Mouse (Mus musculus): ENCODE results near the gene D930020B18Rik.

D930020B18Rik gene

DNA sequence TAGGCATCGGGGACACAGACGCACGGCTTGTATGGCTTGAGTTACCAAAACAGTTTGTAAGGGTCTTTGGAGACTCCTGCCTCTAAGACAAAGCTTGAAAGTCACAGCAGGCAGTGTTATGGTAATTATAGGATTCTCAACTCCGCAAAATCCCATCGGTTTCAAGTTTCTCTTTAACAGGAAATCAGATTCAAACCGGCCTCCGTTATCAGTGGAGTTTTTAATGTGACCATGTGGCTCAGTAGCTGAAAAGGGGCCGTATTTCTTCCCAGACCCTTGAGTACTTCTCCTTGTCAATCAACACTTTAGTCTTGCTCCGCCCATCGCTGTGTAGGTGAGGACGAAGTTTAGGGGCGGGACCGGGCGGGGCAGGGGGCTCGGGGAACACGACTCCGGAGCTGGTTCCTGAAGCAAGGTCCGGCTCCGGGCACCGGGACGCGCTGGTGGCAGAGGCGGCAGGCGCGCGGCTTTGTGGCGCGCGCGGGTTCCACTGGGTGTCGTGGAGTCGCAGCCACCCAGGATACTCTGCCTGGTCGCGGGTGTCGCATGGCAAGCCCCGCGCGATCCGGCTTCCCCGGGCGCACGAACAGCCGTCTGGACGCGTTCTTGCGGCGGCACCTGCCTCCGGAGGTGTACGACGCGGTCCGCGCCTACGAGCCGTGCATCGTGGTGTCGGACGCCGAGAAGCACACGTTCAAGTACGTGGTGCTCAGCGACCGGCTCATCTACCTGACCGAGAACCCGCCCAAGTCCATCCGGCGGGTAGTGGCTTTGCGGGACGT is at the start of gene D930020B18Rik:
D930020B18Rik (plus strand) TSS at position 317 of the 782 bp plus-strand sequence.
- no peak for DNase-seq (ENCODE audit: low read depth, low spot score)

DNA sequence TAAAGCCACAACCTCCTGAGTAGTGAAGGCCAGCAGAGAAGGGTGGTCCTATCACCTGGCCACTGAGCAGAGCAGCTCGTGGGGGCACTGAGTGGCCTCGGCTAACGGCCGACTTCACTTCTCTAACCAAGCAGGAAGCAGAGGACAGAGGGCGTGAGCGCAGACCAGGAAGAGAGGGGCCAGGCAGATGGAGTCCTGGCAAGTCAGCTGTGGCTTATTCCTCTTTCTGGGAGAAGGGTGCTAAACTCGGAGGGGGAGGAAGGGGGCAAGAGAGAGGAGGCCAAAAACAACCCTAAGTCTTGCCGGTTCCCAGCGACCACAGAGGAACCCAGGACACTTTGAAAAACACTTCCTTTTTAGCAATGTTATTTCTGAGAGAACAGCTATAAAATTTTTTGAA is 44.8 kb upstream of the D930020B18Rik start:
- DNase-seq (ENCODE audit: low read depth, low spot score): peak; percentile 40

DNA sequence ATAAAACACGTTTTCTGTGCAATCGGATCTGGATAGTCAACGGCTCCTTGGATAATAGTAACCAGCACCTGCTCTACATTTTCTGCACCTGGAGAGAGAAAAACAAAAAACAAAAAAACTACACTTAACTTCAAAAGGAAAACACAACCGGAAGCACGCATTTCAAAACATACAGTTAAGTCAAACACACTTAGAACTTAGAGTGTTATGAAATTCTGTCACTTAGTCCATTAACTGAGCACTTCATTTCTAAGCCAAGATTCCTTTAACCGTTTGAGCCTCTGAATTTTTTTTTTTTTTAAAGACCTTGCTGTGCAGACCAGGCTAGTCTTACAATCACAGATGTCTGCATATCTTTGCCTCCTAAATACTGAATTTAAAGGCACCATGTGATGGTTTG is 40.1 kb upstream of the D930020B18Rik start:
- DNase-seq (ENCODE audit: low read depth, low spot score): no peak

DNA sequence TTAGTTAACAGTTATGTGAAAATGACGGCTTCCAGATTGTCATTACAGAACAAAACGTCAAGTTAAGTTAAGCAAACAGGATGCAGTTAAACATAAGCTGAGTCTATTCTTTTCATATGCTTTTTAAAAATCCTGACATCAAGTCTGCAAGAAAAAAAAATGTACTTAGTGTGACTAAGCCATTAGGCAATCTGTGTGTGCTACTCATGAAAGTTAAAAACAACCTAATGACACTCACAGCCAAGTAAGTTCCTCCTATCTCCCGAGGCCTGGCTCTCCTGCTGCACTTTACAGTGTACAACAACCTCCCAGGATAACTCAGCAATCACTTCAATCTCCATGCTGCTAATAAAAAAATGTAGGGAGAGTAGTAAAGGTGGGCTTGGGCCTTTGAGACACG is 37.8 kb upstream of the D930020B18Rik start:
- no peak for DNase-seq (ENCODE audit: low read depth, low spot score)

DNA sequence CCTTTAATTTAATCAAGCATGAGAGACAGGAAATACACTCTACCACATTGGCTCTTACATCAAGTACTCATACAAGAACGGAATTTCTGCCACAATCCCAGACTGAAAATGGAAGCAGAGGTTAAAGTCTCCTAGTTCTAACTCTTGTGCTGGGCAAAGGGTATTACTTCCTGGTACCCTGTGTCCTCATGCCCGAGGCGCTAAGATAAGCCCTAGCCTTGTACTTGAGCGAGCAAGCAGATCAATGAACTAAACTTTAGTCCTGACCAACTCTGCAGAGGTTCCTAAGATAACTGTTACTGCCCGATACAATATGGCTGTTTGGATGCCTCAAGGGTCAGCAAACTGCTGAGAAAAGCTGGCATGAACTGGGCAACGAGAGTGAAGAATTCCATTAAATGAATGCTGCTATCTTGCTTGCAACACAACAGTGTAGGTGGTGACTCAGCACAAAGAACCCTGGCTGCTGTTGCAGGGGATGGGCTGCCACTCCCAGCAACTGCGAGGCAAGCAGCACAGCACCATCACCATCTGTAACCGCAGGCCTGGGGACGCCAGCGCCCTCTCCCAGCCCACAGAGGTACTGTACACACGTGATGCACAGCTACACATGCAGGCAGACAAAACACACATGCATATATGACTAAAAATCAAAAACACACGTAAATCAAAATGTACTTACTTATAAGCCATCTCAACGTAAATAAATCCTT is 36.6 kb upstream of the D930020B18Rik start:
- DNase-seq (ENCODE audit: low read depth, low spot score): no peak

DNA sequence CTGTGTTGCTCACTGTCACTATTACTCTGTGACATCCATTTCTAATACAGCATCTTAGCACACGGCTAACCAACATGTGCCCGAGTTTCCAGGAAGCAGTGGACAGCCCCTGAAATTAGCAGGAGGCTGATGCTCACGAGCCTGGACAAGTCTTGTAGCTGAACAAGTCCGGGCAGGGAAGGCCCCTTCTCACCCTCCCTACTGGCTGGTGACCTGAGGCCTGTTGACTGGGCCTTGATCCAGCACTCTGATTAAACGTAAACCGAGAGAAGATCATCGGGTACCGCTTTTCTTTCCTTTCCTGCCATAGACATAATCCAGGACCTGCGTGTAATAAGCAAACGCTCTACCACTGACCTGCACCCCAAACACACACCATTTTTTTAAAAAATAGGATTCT is 33.2 kb upstream of the D930020B18Rik start:
- DNase-seq (ENCODE audit: low read depth, low spot score): no peak

DNA sequence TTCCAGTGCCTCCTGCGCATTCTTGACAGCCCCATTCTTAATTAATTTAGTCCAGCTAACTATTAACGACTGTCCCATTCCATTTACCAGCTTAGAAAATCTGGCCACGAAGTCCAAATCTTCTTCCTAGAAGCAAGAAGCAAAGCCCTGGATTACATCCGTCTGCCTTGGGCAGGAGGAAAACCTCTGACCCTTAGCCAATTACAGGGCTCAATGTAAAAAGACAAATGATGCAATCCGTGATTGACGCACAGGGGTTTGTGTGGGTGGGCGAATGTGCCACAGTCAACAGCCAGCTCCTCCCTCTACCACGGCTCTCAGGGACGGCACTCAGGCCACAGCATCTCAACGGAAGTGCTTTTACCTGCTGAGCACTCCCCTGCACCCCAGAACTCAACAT is 29.8 kb upstream of the D930020B18Rik start:
- DNase-seq (ENCODE audit: low read depth, low spot score): no peak

DNA sequence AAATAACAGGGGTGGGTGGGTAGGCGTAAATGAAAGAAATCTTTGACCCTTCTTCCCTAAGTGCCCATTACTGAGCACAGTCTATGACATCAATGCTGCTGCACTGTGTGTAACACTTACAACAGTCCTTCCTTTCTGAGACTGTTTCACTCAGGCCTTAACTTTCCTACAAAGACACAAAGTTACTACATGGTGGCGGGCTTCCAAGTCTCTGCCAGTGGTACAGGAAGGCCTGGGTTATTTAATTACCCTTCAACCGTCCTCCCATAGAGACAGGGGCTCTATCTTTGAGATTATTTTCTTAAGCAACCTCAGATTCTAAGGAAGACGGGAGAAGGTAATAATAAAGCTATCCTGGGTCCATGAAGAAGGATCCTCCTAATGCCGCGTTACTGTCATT is 28.9 kb upstream of the D930020B18Rik start:
- no peak for DNase-seq (ENCODE audit: low read depth, low spot score)

DNA sequence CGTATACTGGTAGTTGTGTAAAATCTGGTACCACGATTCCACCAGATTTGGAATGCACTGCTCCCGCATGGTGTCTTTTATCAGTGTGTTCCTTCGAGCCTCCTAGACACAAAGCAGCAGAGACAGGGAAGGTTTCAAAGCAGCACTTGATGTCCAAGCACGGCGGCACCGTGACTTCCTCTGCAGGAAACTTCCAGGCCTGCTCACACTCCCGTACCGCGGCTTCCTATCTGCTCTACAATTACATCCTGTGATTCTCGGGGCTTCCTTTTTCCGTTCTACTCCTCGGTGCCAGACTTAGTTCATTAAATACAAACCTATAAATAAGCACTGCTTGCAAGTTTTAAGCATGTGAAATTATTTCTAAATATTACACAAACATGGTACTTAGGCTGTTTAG is 27.8 kb upstream of the D930020B18Rik start:
- DNase-seq (ENCODE audit: low read depth, low spot score): no peak

DNA sequence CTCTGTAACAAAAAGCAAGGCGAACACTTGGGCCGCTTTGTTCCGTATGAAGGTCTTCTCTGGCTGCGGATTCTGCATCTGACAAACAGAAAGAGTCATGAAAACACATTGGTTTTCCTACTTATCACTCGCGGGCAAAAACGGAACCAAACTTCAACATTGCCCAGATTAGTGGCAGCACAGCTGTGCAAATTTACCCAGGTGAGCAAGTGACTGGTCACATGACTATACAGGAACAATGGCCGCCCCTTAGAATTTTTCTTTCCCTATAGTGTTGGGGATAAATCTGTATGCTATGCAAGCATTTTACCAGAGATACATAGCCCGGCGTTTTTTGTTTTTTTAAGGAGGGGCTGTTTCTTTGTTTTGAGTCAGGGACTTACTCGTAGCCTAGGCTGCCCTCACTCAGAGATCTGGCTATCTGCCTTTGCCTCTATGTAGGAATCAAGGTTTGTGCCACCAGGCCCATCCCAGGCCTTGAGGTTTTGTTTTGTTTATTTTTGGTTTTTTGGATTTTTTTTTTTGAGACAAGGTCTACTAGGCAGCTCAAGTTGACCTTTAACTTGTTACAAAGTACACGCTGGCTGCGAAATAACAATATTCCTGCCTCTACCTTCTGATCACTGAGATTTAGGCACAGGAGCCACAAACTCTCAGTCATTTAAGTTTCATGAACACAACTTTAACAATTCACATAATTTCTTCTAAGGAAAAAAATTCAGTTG is 26.1 kb upstream of the D930020B18Rik start:
- DNase-seq (ENCODE audit: low read depth, low spot score): no peak

DNA sequence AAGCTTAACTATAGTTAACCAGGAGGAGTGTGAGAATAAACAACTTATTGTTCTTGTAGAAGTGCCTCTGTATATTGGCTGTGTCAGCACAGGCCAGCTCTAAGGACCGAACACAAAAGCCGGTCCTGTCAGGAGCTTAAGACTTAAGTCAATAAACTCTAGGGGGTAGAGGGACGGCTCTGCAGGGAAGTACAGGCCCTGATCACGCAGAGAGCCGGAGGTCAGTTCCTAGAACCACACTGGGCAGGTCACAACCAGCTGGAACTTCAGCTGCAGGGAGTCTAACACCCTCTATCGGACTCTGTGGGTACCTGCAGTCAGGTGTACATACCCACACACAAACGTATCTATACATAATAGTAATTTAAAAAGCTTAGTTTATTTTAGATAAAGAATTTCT is 25.5 kb upstream of the D930020B18Rik start:
- DNase-seq (ENCODE audit: low read depth, low spot score): no peak

DNA sequence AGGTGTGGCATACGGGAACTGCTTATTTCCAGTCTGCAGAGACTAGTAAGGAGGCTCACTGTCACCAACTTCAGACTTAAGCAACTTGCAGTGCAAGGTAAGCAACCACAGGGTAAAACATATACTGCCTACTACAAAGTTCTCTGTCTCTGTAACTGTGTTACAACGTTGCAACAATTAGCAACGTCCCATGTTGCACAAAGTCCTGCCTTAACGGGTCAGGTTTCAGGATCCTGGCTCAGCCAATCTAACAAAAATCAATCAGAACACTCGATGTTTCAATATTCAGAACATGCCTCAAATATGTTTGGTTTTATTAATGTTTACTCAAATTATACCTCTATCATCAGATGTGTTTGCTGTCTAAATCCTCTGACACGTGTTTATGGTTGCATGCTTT is 19.0 kb upstream of the D930020B18Rik start:
- DNase-seq (ENCODE audit: low read depth, low spot score): no peak

DNA sequence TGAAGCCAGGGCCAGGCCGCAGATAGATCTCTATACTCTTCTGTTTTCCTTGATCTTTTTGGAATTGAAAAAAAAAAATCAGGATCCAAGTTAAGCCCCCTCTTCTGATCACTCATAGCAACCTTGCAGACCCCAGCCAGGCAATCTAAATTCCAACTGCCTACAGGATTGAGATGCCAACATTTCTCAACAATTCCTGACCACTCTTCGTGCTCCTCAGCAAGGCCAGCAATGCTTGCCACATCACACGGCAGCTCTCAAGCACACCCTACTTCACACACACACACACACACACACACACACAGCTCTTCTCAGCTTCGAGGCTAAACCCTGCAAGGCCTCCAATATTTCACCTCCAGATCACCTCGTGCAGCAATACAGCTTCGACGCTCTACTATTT is 17.7 kb upstream of the D930020B18Rik start:
- no peak for DNase-seq (ENCODE audit: low read depth, low spot score)

DNA sequence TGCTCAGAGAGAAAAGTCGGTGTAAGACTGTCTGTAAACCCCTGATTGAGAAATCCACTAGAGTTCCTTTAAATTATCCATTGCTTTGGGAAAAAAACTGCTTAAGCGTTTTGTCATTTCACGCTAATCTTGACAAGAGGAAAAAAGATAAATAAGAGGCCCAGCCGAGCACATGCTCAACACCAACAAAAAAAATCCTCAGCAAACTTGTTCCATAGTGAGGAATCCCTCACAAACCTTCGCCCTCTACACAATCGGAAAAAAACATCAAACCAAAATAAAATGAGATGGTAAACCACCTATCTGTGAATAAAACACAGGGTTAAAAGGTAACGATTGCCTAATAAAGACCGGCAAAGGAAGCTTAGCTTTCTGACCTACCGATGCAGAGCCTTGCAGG is 16.4 kb upstream of the D930020B18Rik start:
- no peak for DNase-seq (ENCODE audit: low read depth, low spot score)

DNA sequence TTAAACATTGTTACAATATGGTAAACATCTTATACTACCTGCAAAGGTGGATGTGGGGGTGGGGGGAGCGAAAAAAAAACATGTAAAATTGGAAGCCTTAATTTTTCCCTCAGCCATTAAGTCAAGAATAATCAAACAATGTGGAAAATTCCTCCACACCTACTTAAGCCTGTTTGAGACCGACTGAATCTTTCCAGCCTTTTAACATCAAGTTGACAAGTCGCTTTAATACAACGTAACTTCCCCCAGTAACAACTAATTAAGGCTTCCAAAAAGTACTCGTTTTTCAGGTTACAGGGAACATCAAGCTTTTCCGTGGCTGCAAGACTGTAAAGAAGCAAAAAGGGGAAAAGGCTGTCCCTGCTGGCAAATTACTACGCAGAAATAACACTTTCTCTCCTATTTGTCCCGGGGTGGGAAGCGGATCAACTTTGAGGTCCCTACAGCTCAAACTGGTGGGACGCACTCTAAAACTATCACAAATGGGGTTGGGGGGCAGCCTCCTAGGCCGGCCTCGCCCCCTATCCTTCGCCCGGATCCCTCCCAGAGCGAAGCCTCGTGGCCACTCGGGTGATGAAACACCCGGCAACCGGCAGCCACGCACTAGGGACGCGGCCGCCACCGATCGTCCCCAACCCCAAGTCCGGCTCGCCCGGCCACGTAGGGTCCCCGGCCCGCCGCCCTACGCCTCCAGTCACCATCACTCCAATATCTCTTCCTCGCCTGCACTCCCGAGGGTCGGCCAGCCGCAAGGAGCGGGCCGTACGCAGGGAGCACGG is 15.8 kb upstream of the D930020B18Rik start:
- no peak for DNase-seq (ENCODE audit: low read depth, low spot score)

DNA sequence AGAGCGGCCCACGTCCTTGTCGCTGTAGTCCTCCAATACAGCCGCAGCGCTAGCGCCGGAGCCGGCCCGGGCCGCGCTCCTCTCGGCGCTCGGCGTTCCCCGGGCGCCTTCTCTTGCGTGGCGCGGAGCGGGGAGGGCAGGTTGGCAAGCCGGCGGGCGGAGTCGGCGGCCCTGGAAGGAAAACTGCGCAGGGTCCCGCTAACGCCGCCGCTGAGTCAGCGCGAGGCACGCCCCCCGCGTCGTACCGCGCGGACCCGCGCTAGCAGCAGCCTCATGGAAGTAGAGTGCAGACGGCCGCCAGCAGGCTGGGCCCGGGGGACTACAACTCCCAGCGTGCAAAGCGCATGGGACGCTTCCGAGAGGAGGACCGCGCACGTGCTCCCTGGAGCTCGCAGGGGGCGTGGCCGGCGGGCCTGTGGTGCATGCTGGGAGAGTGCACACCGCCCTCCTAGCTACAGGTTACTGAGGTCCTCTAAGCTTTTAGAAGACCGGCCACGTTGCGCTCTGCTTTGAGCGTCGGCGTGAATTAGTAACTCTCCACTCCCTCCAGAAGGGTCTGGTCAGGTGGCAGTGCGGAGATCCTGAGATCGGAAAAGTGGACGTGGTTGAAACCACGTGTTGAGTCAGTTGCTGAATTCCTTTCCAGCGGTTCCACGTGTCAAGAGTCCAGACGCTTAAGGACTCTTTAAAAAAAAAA is 15.1 kb upstream of the D930020B18Rik start, which contains the start of gene Xpot:
Xpot (minus strand) TSS at position 147 of the 697 bp plus-strand sequence.
- peak; percentile 94 for DNase-seq (ENCODE audit: low read depth, low spot score)

DNA sequence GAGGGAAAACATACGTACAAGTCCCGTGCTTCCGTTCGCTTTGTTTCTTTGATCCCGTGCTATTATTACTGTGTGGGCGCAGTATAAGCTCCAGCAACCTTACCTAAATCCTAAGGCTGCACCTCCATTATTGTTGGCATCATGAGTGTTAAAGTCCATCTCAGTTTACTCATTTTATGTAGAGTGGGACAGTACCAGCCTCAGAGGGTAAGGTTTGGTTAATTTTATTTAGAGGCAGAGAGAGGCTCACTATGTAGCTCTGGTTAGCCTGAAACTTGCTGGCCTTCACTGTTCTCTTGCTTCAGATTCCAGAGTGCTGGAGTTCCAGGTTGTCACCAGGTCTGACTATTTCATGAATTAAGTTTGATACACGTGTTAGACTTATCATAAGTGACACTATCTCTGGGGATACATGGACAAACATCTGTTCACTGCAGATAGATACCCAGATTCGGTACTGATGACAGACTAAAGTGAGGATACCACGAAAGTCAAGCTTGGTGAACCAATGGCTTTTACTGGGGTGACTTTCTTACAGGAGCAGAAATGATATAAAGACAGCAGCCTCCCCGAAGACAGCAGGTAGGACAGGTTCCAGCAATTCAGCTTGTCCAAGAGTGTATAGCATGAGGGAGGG is 14.1 kb upstream of the D930020B18Rik start:
- DNase-seq (ENCODE audit: low read depth, low spot score): no peak

DNA sequence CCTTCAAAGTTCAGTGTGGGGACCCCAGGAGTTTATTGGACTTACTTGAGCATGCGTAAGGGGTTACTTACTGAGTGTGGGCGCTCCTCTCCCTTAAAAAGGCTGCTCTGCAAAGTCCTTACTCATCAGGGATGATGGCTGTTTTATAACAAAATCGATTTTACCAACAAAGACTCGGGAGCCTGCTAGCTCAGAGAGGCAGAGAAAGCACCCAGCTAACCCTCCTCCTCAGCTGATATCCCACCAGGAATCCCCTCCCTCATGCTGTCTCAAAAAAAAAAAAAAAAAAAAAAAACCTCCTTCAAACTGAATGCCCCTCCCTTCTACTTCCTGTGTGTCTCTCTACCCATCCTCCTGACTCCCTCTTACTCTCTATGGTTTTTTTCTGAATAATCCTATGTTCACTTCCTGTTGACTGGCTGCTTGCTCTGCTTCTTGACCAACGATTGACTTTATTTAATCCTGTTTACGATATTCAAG is 12.8 kb upstream of the D930020B18Rik start:
- DNase-seq (ENCODE audit: low read depth, low spot score): no peak

DNA sequence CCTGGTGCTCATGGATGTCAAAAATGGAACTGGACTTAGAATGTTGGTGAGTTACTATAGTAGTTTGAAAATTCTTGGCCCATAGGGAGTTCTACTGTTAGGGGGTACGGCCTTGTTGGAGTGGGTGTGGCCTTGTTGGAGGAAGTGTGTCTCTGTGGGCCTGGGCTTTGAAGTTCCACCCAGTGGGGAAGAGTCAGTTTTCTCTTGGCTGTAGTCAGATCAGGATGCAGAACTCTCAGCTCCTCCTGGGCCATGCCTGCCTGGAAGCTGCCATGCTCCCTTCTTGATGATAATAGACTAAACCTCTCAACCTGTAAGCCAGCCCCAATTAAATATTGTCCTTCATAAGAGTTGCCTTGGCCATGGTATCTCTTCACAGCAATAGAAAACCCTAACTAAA is 7.2 kb upstream of the D930020B18Rik start:
- no peak for DNase-seq (ENCODE audit: low read depth, low spot score)

DNA sequence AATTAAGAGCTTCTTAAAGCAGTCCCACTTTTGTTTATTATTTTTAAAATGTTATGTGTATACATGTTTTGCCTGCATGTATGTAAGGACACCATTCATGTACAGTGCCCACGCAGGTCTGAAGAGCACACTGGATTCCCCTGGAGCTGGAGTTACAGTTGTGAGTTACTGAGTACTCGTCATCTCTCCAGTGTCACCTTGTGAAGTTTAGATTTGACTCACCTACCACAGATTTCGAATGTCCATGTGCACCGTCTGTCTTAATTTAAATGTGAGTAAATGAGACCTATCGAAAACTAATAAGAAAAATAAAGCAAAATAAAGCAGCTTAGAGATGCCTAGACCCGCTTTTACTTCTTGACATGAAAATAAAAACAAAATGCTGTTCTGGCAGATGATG is 5.1 kb upstream of the D930020B18Rik start:
- DNase-seq (ENCODE audit: low read depth, low spot score): no peak

Measured in skeletal muscle tissue, adult 2 months (tissue).